10 mouse cellular contexts compared by ENCODE assay signal in genomic region chr4:150572104-150572691, GRCm38 (mm10).
DNase-seq lines count a peak whose midpoint lies in the region; ATAC-seq and TF ChIP-seq lines count a peak whose summit lies in the region.
"Had no signal": no experiment of that assay in that cellular context is flagged by ENCODE, and none has a peak within 500 bp of the region (broad histone marks: within the 10 kb centered on the region; RNA-seq: fewer than 3 reads in every experiment).

No protein-coding gene starts in this region.

- H3K9me3 ChIP-seq in lung, embryonic 15.5 days = no peaks in the 10 kb centered on the region
- no peaks in the 10 kb centered on the region for H3K9me3 ChIP-seq in stomach, embryonic 15.5 days

- no peak for ATAC-seq in lung, embryonic 15.5 days (ENCODE audit: borderline replicate concordance, extremely low read depth, low FRiP score, low TSS enrichment)
- ATAC-seq in stomach, embryonic 15.5 days (ENCODE audit: insufficient read depth, low FRiP score, low read depth) = no peak
- ATAC-seq: hindbrain, postnatal 0 days had no signal

- H3K36me3 ChIP-seq in lung, embryonic 15.5 days = peaks cover 20% of the 10 kb centered on the region; the same call in 1 of the 2 replicates
- H3K36me3 ChIP-seq in stomach, embryonic 15.5 days = no peaks in the 10 kb centered on the region

- TF ChIP-seq CTCF in lung, adult 2 months (IDR thresholded peaks at IDR 0.05; ENCODE audit: insufficient read depth, low read length) = no peak

- H3K4me1 ChIP-seq in lung, embryonic 15.5 days = peaks cover 62% of the 10 kb centered on the region
- peaks cover 37% of the 10 kb centered on the region for H3K4me1 ChIP-seq in lung, adult 2 months (ENCODE audit: control insufficient read depth, insufficient read depth, low read length)
- H3K4me1 ChIP-seq in stomach, embryonic 15.5 days = peaks cover 59% of the 10 kb centered on the region

- DNase-seq in lung, adult 2 months = no peak
- DNase-seq in kidney, adult 18-20 months = peak; percentile 66
- DNase-seq in kidney, postnatal 14 days = peak; percentile 68
- no peak for DNase-seq in retina, embryonic 14.5 days (ENCODE audit: low spot score)
- DNase-seq in thymus, postnatal 25 days = no peak
- DNase-seq: lung, postnatal 36 days; thymus, postnatal 4 days had no signal

- 42% methylated on average over 7 of the region's 7 CpGs for WGBS in lung, embryonic 15.5 days
- 34% methylated on average over 7 of the region's 7 CpGs for WGBS in lung, adult 2 months
- 43% methylated on average over 7 of the region's 7 CpGs for WGBS in stomach, embryonic 15.5 days

- H3K4me3 ChIP-seq in lung, embryonic 15.5 days = no peak overlapping the region
- no peak overlapping the region for H3K4me3 ChIP-seq in lung, adult 2 months (replicated peaks; ENCODE audit: extremely low read depth, low read depth, low read length)
- H3K4me3 ChIP-seq in stomach, embryonic 15.5 days (replicated peaks) = 0 out of 2 replicates have a peak overlapping the region, but pooled peaks have one; percentile 2

- H3K4me2 ChIP-seq in lung, embryonic 15.5 days = no peak overlapping the region
- H3K4me2 ChIP-seq in stomach, embryonic 15.5 days = 0 out of 2 replicates have a peak overlapping the region, but pooled peaks have one; percentile 17

- 0 out of 2 replicates have a peak overlapping the region, but pooled peaks have one; percentile 0 for H3K27ac ChIP-seq in lung, embryonic 15.5 days
- no peak overlapping the region for H3K27ac ChIP-seq in stomach, embryonic 15.5 days
- H3K27ac ChIP-seq: hindbrain, postnatal 0 days had no signal

- TF ChIP-seq POLR2A in lung, adult 2 months (IDR thresholded peaks at IDR 0.05; ENCODE audit: borderline replicate concordance, extremely low read depth, low read depth, low read length) = no peak

- no peaks in the 10 kb centered on the region for H3K27me3 ChIP-seq in lung, embryonic 15.5 days
- H3K27me3 ChIP-seq in stomach, embryonic 15.5 days (replicated peaks) = no peaks in the 10 kb centered on the region

- H3K9ac ChIP-seq in lung, embryonic 15.5 days = no peak overlapping the region
- no peak overlapping the region for H3K9ac ChIP-seq in stomach, embryonic 15.5 days

Comparison
In these comparisons a context has a peak if more than half of its experiments do, and no peak if none do; other contexts are left out.
1. DNase-seq: peak in kidney, adult 18-20 months (single experiment) and kidney, postnatal 14 days (single experiment); none in lung, adult 2 months (single experiment), retina, embryonic 14.5 days (single experiment) and thymus, postnatal 25 days (single experiment).